Mouse (Mus musculus) mouse trophoblast stem cell (cell line): ENCODE measurements around the gene Smpd2.

ENCODE experiments used
- in situ Hi-C, 2 experiments: fragments of 300-500 bp; cut with MseI, MboI; formaldehyde crosslinking; loops; 2 replicates in 1 of 2; 3 replicates in 1 of 2; pipeline ENCODE4 v1.15.1; 2025

The Smpd2 gene

GRCm38 (mm10) chr10:41489294-41489693 is 875 bp downstream of the Smpd2 start:
- in situ Hi-C loops: no loop called here

- in situ Hi-C loops: no loop called here
These were observed 1.3 kb downstream of the Smpd2 start for GRCm38 (mm10) chr10:41488877-41489276.

GRCm38 (mm10) chr10:41486506-41487170 is 3.5 kb downstream of the Smpd2 start:
- in situ Hi-C loops: no loop called here

GRCm38 (mm10) chr10:41485778-41486177 is 4.4 kb downstream of the Smpd2 start:
- in situ Hi-C loops: no loop called here

- in situ Hi-C loops: no loop called here
These were observed 7.7 kb downstream of the Smpd2 start for GRCm38 (mm10) chr10:41482446-41482845.

GRCm38 (mm10) chr10:41480938-41481880 is 9.0 kb downstream of the Smpd2 start:
- in situ Hi-C loops: no loop called here

- in situ Hi-C loops: no loop called here
These were observed 10.2 kb downstream of the Smpd2 start for GRCm38 (mm10) chr10:41479961-41480360.

- in situ Hi-C loops: no loop called here
These were observed 12.6 kb downstream of the Smpd2 start for GRCm38 (mm10) chr10:41477278-41478181.

- in situ Hi-C loops: no loop called here
These were observed 13.2 kb downstream of the Smpd2 start for GRCm38 (mm10) chr10:41477018-41477277.

GRCm38 (mm10) chr10:41476171-41477017 is 13.8 kb downstream of the Smpd2 start, which contains the start of gene Mical1:
Gene Mical1, plus strand, starts transcription at chr10:41476314.
- in situ Hi-C loops: no loop called here

GRCm38 (mm10) chr10:41474981-41475391 is 15.2 kb downstream of the Smpd2 start:
- in situ Hi-C loops: no loop called here

- in situ Hi-C loops: no loop called here
These were observed 16.2 kb downstream of the Smpd2 start for GRCm38 (mm10) chr10:41473782-41474468.

- in situ Hi-C loops: no loop called here
These were observed 17.1 kb downstream of the Smpd2 start for GRCm38 (mm10) chr10:41472962-41473481.

GRCm38 (mm10) chr10:41472534-41472933 is 17.6 kb downstream of the Smpd2 start:
- in situ Hi-C loops: no loop called here

GRCm38 (mm10) chr10:41470693-41471092 is 19.5 kb downstream of the Smpd2 start:
- in situ Hi-C loops: no loop called here

GRCm38 (mm10) chr10:41467325-41467724 is 22.8 kb downstream of the Smpd2 start:
- in situ Hi-C loops: no loop called here

GRCm38 (mm10) chr10:41464401-41464955 is 25.7 kb downstream of the Smpd2 start:
- in situ Hi-C loops: no loop called here

- in situ Hi-C loops: no loop called here
These were observed 29.0 kb downstream of the Smpd2 start for GRCm38 (mm10) chr10:41461057-41461722.

GRCm38 (mm10) chr10:41460501-41460900 is 29.7 kb downstream of the Smpd2 start:
- in situ Hi-C loops: no loop called here
